Mouse (Mus musculus) regulatory T cell (primary cell): ENCODE measurements around the gene Gabpb1.

Source experiments
- in situ Hi-C: fragments of 300-600 bp; cut with MboI, MseI; formaldehyde crosslinking; loops from one replicate; pipeline ENCODE4 v1.15.1; 2025; ENCODE audit warnings: high pct_unique_total_duplicates

Gabpb1 gene

GRCm38 (mm10) chr2:126593831-126594610, 82.1 kb downstream of the Gabpb1 start:
- in situ Hi-C loops, result loop anchor here (5.0 to 25.0 kb wide), 2 partner anchors 63 to 393 kb away; no protein-coding TSS in a partner anchor

GRCm38 (mm10) chr2:126591304-126591703, 84.8 kb downstream of the Gabpb1 start:
- in situ Hi-C loops, result loop anchor here (5.0 to 25.0 kb wide), 2 partner anchors 66 to 396 kb away; no protein-coding TSS in a partner anchor

- in situ Hi-C loops, result loop anchor here (25.0 kb wide), 1 partner anchor 400 kb away; no protein-coding TSS in a partner anchor
These were observed 88.7 kb downstream of the Gabpb1 start for GRCm38 (mm10) chr2:126587468-126587867.

- in situ Hi-C loops, result loop anchor here (25.0 kb wide), 1 partner anchor 403 kb away; no protein-coding TSS in a partner anchor
These were observed 91.3 kb downstream of the Gabpb1 start for GRCm38 (mm10) chr2:126584621-126585369.

GRCm38 (mm10) chr2:126583960-126584359, 92.2 kb downstream of the Gabpb1 start:
- in situ Hi-C loops, result loop anchor here (25.0 kb wide), 1 partner anchor 403 kb away; no protein-coding TSS in a partner anchor

- in situ Hi-C loops, result loop anchor here (25.0 kb wide), 1 partner anchor 408 kb away; no protein-coding TSS in a partner anchor
These were observed 96.9 kb downstream of the Gabpb1 start for GRCm38 (mm10) chr2:126579282-126579681.
